Mouse (Mus musculus) heart, embryonic 15.5 days (tissue): ENCODE measurements around the gene AC161166.1. TPM values are rescaled to one million over a fixed set of nuclear protein-coding genes. Genes with fewer than 3 reads are reported as not detected.

Experiments used
- ATAC-seq: fragments of 200-750 bp; cut with Nextera tagmentation; replicated peaks from 2 replicates; pipeline ENCODE4 v1.8.0; 2017; ENCODE audit warnings: low read depth, moderate TSS enrichment; ENCODE audit not compliant: insufficient number of reproducible peaks, insufficient read depth, low FRiP score
- H3K27ac ChIP-seq: fragments of 300-500 bp; sonication (generic); 2 replicates; pipeline ENCODE4 v1.5.1; 2015; ENCODE audit warnings: mild to moderate bottlenecking, inconsistent platforms
- H3K27me3 ChIP-seq: fragments of 300-500 bp; sonication (generic); 2 replicates; pipeline ENCODE4 v1.6.1; 2015; ENCODE audit warnings: inconsistent platforms
- H3K36me3 ChIP-seq: fragments of 300-500 bp; sonication (generic); 2 replicates; pipeline ENCODE4 v1.6.1; 2015; ENCODE audit warnings: mild to moderate bottlenecking, inconsistent platforms
- H3K4me1 ChIP-seq: fragments of 300-500 bp; sonication (generic); replicated peaks from 2 replicates; pipeline ENCODE4 v1.6.1; 2015; ENCODE audit warnings: inconsistent platforms
- H3K4me2 ChIP-seq: fragments of 300-500 bp; sonication (generic); 2 replicates; pipeline ENCODE4 v1.6.1; 2015; ENCODE audit warnings: inconsistent platforms, mild to moderate bottlenecking, moderate library complexity
- H3K4me3 ChIP-seq: fragments of 300-500 bp; sonication (generic); 2 replicates; pipeline ENCODE4 v1.5.1; 2015; ENCODE audit warnings: mild to moderate bottlenecking, inconsistent platforms
- H3K9ac ChIP-seq: fragments of 300-500 bp; sonication (generic); 2 replicates; pipeline ENCODE4 v1.6.1; 2015; ENCODE audit warnings: mild to moderate bottlenecking, inconsistent platforms
- H3K9me3 ChIP-seq: fragments of 300-500 bp; sonication (generic); replicated peaks from 2 replicates; pipeline ENCODE4 v1.6.1; 2016; ENCODE audit warnings: inconsistent platforms
- WGBS: fragments of 180-500 bp; shearing (Covaris S2); methylation state at CpG from one replicate; pipeline ENCODE4 v1.1.7; 2015; ENCODE audit warnings: mixed read lengths; 5-methylcytosine and 5-hydroxymethylcytosine counted together
- polyA plus RNA-seq: library from polyadenylated mRNA; unstranded; fragments of >200 nt; fragmentation: Nextera tagmentation; extraction: Ambion mirVana; gene quantifications from 2 replicates; pipeline ENCODE4 v1.2.1, GENCODE M21; 2015

AC161166.1 gene
- polyA plus RNA-seq, 1 experiment from 2014 or later: 0.29 TPM

DNA sequence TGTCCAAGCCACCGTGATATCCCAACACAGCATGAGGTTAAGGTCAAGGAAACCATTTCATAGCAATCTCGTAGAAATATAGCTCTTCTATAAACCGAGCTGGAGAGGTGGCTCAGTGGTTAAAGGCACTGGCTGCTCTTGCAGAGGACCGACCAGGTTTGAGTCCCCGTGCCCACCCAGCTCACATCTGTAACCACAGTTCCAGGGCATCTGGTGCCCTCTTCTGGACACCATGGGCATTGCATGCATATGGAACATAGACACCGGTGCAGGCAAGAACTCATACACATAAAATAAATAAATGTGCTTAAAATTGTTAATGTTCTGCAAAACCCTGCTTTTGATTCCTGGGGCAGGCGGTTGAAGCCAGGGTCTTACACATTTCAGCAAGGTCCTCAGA, 39.3 kb downstream of the AC161166.1 start:
- H3K9ac ChIP-seq: no peak overlapping the region
- no peak for ATAC-seq
- no peak overlapping the region for H3K4me3 ChIP-seq
- 77% methylated on average over 7 of the region's 7 CpGs for WGBS
- H3K27ac ChIP-seq: no peak overlapping the region
- no peak overlapping the region for H3K4me2 ChIP-seq
- no peaks in the 10 kb centered on the region for H3K9me3 ChIP-seq
- H3K4me1 ChIP-seq: no peaks in the 10 kb centered on the region
- no peaks in the 10 kb centered on the region for H3K36me3 ChIP-seq
- H3K27me3 ChIP-seq: no peaks in the 10 kb centered on the region

DNA sequence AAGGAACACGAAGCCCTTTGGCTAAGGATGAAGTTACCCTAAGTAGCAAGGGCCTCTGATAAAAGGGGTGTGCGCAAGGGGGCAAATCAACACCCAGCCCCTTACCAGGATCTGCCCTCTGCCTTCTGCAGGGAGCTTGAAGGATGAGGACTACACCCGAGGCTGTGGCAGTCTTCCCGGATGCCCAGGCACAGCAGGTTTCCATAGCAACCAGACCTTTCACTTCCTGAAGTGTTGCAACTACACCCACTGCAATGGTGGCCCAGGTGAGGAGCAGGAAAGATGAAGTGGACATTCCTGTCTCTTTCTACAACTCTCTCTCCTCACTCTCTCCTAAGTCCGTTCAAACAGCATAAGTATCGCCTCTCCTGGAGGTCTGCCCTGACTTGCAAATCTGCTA, 39.8 kb downstream of the AC161166.1 start:
- Histone ChIP-seq H3K4me2 (no peak overlapping the region), H3K9me3 (no peaks in the 10 kb centered on the region), H3K27ac (no peak overlapping the region), H3K36me3 (no peaks in the 10 kb centered on the region), H3K4me1 (no peaks in the 10 kb centered on the region), H3K27me3 (no peaks in the 10 kb centered on the region), H3K4me3 (no peak overlapping the region), H3K9ac (no peak overlapping the region)
- WGBS: 76% methylated on average over 6 of the region's 6 CpGs
- ATAC-seq: no peak

DNA sequence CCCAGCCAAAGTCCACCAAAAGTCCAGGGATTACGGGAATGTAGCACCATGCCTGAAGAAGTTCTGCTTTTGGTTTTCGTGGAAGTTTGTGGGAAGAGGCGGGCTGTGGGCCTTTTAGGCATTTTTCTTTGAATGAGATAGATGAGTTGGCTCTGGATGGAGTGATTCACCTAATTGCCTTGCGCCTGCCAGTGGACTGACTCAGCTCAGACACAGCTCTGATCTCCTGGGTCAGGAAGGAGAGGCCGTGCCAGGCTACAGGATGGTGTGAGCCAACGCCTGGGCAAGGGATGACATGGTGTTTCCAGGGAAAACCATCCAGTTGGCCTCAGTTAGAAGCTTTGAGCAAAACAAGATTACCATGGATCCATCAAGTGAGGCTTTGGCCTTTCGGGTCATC, 41.9 kb downstream of the AC161166.1 start:
- H3K27me3 ChIP-seq: no peaks in the 10 kb centered on the region
- H3K4me2 ChIP-seq: no peak overlapping the region
- no peak overlapping the region for H3K27ac ChIP-seq
- H3K9me3 ChIP-seq: no peaks in the 10 kb centered on the region
- 89% methylated on average over 7 of the region's 7 CpGs for WGBS
- no peak for ATAC-seq
- no peaks in the 10 kb centered on the region for H3K4me1 ChIP-seq
- H3K9ac ChIP-seq: no peak overlapping the region
- H3K36me3 ChIP-seq: no peaks in the 10 kb centered on the region
- no peak overlapping the region for H3K4me3 ChIP-seq

DNA sequence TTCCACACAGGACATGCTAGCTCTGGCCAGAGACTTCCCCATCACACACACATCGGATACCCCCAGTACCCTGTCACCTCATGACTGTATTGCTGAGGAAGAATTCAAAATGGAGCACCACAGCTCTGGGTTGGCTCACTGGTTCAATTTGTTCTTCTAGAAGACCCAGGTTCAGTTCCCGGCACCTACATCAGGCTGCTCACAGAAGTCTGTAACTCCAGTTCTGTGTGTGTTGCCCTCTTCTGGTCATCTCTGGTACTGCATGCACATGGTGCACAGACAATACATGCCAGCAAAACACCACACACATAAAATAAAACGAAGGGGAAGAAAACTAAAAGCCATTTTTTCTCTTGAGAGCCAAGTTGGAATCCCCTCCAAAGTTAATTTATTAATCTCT, 43.1 kb downstream of the AC161166.1 start:
- H3K9me3 ChIP-seq: no peaks in the 10 kb centered on the region
- H3K9ac ChIP-seq: no peak overlapping the region
- no peaks in the 10 kb centered on the region for H3K27me3 ChIP-seq
- no peaks in the 10 kb centered on the region for H3K36me3 ChIP-seq
- no peaks in the 10 kb centered on the region for H3K4me1 ChIP-seq
- no peak for ATAC-seq
- 84% methylated on average over 3 of the region's 3 CpGs for WGBS
- no peak overlapping the region for H3K4me2 ChIP-seq
- no peak overlapping the region for H3K27ac ChIP-seq
- H3K4me3 ChIP-seq: no peak overlapping the region

GRCm38 (mm10) chr7:24467886-24468285, 44.4 kb downstream of the AC161166.1 start:
- peaks cover 3% of the 10 kb centered on the region; the same call in 1 of the 2 replicates for H3K27me3 ChIP-seq
- ATAC-seq: no peak
- WGBS: 78% methylated on average over 5 of the region's 5 CpGs
- H3K4me3 ChIP-seq: no peak overlapping the region
- no peak overlapping the region for H3K27ac ChIP-seq
- no peak overlapping the region for H3K4me2 ChIP-seq
- no peak overlapping the region for H3K9ac ChIP-seq
- H3K4me1 ChIP-seq: peaks cover 3% of the 10 kb centered on the region; the same call in 1 of the 2 replicates
- no peaks in the 10 kb centered on the region for H3K36me3 ChIP-seq
- H3K9me3 ChIP-seq: no peaks in the 10 kb centered on the region

DNA sequence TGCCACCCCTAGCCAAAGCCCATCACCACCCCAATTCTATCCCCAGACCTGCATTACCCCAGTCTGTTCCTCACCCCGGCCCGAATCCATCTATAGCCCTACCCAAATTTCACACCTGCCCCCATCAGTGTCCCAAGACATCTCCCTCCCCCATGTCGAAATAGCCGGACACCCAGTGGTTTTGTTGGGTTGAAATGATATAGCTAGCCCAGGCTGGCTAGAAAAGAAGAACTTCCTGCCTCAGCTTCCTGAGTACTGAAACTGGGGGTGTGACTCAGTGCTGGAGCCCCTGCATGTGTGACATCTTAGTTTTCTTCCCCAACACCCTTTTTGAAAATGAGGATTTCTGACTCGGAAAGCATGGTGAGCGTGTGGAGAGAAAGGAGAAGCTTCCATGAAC, 45.4 kb downstream of the AC161166.1 start:
- Histone ChIP-seq H3K27me3 (peaks cover 8% of the 10 kb centered on the region), H3K27ac (no peak overlapping the region), H3K9me3 (no peaks in the 10 kb centered on the region), H3K4me2 (no peak overlapping the region), H3K36me3 (no peaks in the 10 kb centered on the region), H3K4me1 (peaks cover 10% of the 10 kb centered on the region; the same call in 1 of the 2 replicates), H3K9ac (no peak overlapping the region), H3K4me3 (no peak overlapping the region)
- WGBS: 85% methylated on average over 6 of the region's 6 CpGs
- ATAC-seq: no peak

DNA sequence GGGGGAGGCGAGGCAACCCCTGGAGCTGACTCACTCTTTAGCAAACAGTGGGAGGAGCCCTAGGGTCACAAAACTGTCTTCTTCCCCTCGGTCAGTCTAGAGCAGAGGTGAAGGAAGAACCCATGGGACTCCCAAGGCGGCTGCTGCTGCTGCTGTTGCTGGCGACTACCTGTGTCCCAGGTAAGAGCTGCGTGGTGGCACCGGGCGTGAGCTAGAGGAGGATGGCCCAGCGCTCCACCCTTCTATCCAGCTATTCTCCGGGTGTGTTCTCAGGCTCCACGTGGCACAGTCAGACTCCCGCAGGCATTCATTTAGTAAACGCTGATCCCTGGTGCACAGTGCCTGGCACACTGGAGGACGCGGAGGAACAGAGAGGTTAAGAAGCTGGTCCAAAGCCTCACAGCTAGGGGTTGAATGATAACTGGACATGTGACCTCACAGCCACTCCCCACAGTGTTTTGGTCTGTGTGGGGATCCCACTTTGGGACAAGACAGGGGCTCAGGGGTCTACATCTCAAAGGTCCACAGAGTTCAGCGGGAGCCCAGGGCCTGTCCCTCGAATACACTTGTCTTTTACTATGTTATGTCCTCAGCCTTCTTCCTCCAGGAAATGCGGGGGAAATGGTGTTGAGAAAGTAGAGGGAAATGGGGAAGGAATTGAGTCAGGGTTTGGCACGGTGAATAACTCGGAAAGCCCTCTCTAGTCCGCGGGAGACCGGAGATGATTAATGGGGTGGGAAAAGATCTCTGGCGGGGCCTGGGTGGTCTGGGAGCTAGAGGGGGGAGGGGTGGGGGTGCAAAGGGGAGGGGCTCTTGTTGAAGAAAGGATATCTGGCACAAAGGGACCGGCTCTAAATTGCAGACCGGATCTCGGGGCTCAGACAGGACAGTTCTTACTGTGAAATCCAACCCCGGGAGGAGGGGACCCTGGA, 49.6 kb downstream of the AC161166.1 start, which contains the start of gene Plaur:
TSS of gene Plaur (plus strand) at position 97 of the 932 bp plus-strand sequence.
- WGBS: 4% methylated on average over 27 of the region's 27 CpGs

GRCm38 (mm10) chr7:24461376-24462051, 50.7 kb downstream of the AC161166.1 start:
- Histone ChIP-seq H3K4me3 (no peak overlapping the region), H3K27me3 (peaks cover 11% of the 10 kb centered on the region), H3K4me1 (peaks cover 22% of the 10 kb centered on the region), H3K9ac (no peak overlapping the region), H3K36me3 (no peaks in the 10 kb centered on the region), H3K4me2 (0 out of 2 replicates have a peak overlapping the region, but pooled peaks have one; percentile 11), H3K27ac (peak overlapping the region; percentile 27; the same call in 1 of the 2 replicates), H3K9me3 (no peaks in the 10 kb centered on the region)
- 34% methylated on average over 14 of the region's 14 CpGs for WGBS
- ATAC-seq: no peak

More for the DNA sequence above, 49.6 kb downstream of the AC161166.1 start, which contains the start of gene Plaur:
- Histone ChIP-seq H3K27me3 (peaks cover 11% of the 10 kb centered on the region), H3K4me2 (peak within 1 kb of the TSS; percentile 61), H3K36me3 (no peaks in the 10 kb centered on the region), H3K9me3 (no peaks in the 10 kb centered on the region), H3K4me3 (peak within 1 kb of the TSS; percentile 44), H3K9ac (0 out of 2 replicates have a peak within 1 kb of the TSS, but pooled peaks have one; percentile 25), H3K27ac (peak within 1 kb of the TSS; percentile 69), H3K4me1 (peaks cover 22% of the 10 kb centered on the region)
- peak; percentile 70 for ATAC-seq

Other genes starting within 250 kb of the AC161166.1 start
- 5.4 and 6.5 TPM in 2 replicates for gene Zfp93, start 242.0 kb downstream of the AC161166.1 start, polyA plus RNA-seq
- gene Zfp61, start 211.2 kb downstream of the AC161166.1 start, polyA plus RNA-seq: 14.3 and 19.4 TPM in 2 replicates
- 4.3 and 5.5 TPM in 2 replicates for gene Zfp94, start 195.8 kb downstream of the AC161166.1 start, polyA plus RNA-seq
- 0.28 TPM in 1 of 2 replicates, not detected in the other for gene Tescl, start 178.5 kb downstream of the AC161166.1 start, polyA plus RNA-seq
- 0.09 TPM in 1 of 2 replicates, not detected in the other for gene Lypd5, start 163.3 kb downstream of the AC161166.1 start, polyA plus RNA-seq
- gene Kcnn4, start 142.2 kb downstream of the AC161166.1 start, polyA plus RNA-seq: 1.7 and 8.5 TPM in 2 replicates
- gene Smg9, start 112.8 kb downstream of the AC161166.1 start, polyA plus RNA-seq: 17.1 and 23.8 TPM in 2 replicates
- gene Irgc1, start 60.2 kb downstream of the AC161166.1 start, polyA plus RNA-seq: not detected in 2 replicates
- 8.2 and 9.9 TPM in 2 replicates for gene Plaur, start 50.0 kb downstream of the AC161166.1 start, polyA plus RNA-seq
- 1.3 and 2.0 TPM in 2 replicates for gene Cadm4, start 30.4 kb downstream of the AC161166.1 start, polyA plus RNA-seq
- gene Zfp428, start 5.4 kb downstream of the AC161166.1 start, polyA plus RNA-seq: 37.5 and 40.8 TPM in 2 replicates
- gene Irgq, start 18.2 kb upstream of the AC161166.1 start, polyA plus RNA-seq: 6.0 and 8.3 TPM in 2 replicates
- 0.46 TPM in 1 of 2 replicates, not detected in the other for gene Pinlyp, start 33.7 kb upstream of the AC161166.1 start, polyA plus RNA-seq
- gene Xrcc1, start 33.8 kb upstream of the AC161166.1 start, polyA plus RNA-seq: 56.6 and 83.1 TPM in 2 replicates
- gene Ethe1, start 75.1 kb upstream of the AC161166.1 start, polyA plus RNA-seq: 20.5 and 23.6 TPM in 2 replicates
- gene Zfp575, start 75.2 kb upstream of the AC161166.1 start, polyA plus RNA-seq: 0.92 and 1.4 TPM in 2 replicates
- gene Phldb3, start 98.3 kb upstream of the AC161166.1 start, polyA plus RNA-seq: 0.06 and 0.18 TPM in 2 replicates
- 0.10 and 0.43 TPM in 2 replicates for gene Lypd3, start 124.1 kb upstream of the AC161166.1 start, polyA plus RNA-seq
- not detected in 2 replicates for gene Tex101, start 164.2 kb upstream of the AC161166.1 start, polyA plus RNA-seq
- gene BC049730, start 196.8 kb upstream of the AC161166.1 start, polyA plus RNA-seq: not detected in 2 replicates
- gene Gm4763, start 214.5 kb upstream of the AC161166.1 start, polyA plus RNA-seq: not detected in 2 replicates
- gene Cd177, start 247.9 kb upstream of the AC161166.1 start, polyA plus RNA-seq: 0.13 and 0.27 TPM in 2 replicates